Mouse (Mus musculus): ENCODE data around the gene Mrpl43.

DNA sequence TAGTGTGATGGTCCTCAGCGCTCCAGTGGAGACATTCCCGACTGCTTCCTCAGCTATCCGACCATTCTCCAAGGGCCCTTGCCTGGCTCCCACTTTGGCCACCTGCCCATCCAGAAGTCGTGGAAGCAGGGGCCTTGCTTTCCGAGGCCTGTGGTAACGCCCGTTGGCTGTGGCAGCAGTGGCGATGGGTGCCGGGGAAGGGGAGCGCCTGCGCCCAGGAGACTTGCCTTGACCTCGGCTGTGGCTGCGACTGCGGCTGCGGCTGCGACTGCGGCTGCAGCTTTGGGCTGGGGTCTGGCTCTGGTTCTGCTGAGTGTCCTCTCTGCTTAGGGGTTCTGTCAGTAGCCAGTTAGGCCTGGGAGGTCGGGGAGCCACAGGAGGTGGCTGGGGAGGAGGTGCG is 22.5 kb upstream of the Mrpl43 start:
- TF ChIP-seq ZC3H11A (IDR thresholded peaks at IDR 0.05; ENCODE audit: borderline replicate concordance, low read depth, low read length), result no peak
- TF ChIP-seq ZNF384 (IDR thresholded peaks at IDR 0.05; ENCODE audit: low read depth, low read length), result no peak
- TF ChIP-seq MAFK (IDR thresholded peaks at IDR 0.05; ENCODE audit: insufficient read depth, low read depth, low read length), result no peak
